Mouse (Mus musculus) hindlimb bud, embryonic 11.5 days (tissue): ENCODE data around the gene Cmss1.
"Not testable (repeated sequence)": the region's sequence is repeated elsewhere in the genome, so short reads cannot be mapped to it uniquely, and the experiment has no call there.

ENCODE experiments used
- DNase-seq: peaks from one replicate; pipeline ENCODE4 v3.0.0-alpha.2; 2012; ENCODE audit warnings: low read depth, low spot score; ENCODE audit errors: extremely low spot score

Gene Cmss1

GRCm38 (mm10) chr16:57393161-57393560 lies 213.5 kb downstream of the Cmss1 start:
- no peak for DNase-seq

GRCm38 (mm10) chr16:57392461-57392860 lies 214.2 kb downstream of the Cmss1 start:
- no peak for DNase-seq

GRCm38 (mm10) chr16:57391171-57391570 lies 215.5 kb downstream of the Cmss1 start:
- DNase-seq, result not testable (repeated sequence)

GRCm38 (mm10) chr16:57389566-57390251 lies 217.0 kb downstream of the Cmss1 start:
- no peak for DNase-seq

- DNase-seq, result no peak
Observed at GRCm38 (mm10) chr16:57384274-57384673, 222.4 kb downstream of the Cmss1 start.

- no peak for DNase-seq
Observed at GRCm38 (mm10) chr16:57383266-57383971, 223.2 kb downstream of the Cmss1 start.

- no peak for DNase-seq
Observed at GRCm38 (mm10) chr16:57378631-57379330, 227.9 kb downstream of the Cmss1 start.

GRCm38 (mm10) chr16:57375248-57375837 lies 231.3 kb downstream of the Cmss1 start:
- DNase-seq, result no peak

- DNase-seq, result no peak
Observed at GRCm38 (mm10) chr16:57372156-57372555, 234.5 kb downstream of the Cmss1 start.

- DNase-seq, result no peak
Observed at GRCm38 (mm10) chr16:57369846-57370496, 236.7 kb downstream of the Cmss1 start.

GRCm38 (mm10) chr16:57366941-57367694 lies 239.5 kb downstream of the Cmss1 start:
- DNase-seq, result no peak

GRCm38 (mm10) chr16:57366141-57366540 lies 240.5 kb downstream of the Cmss1 start:
- DNase-seq, result peak; percentile 69

GRCm38 (mm10) chr16:57364498-57364897 lies 242.2 kb downstream of the Cmss1 start:
- DNase-seq, result no peak

- DNase-seq, result no peak
Observed at GRCm38 (mm10) chr16:57362679-57363401, 243.8 kb downstream of the Cmss1 start.

GRCm38 (mm10) chr16:57360785-57361184 lies 245.9 kb downstream of the Cmss1 start:
- no peak for DNase-seq

- DNase-seq, result no peak
Observed at GRCm38 (mm10) chr16:57359251-57359650, 247.4 kb downstream of the Cmss1 start.

- no peak for DNase-seq
Observed at GRCm38 (mm10) chr16:57357011-57357410, 249.7 kb downstream of the Cmss1 start.

GRCm38 (mm10) chr16:57356454-57356853 lies 250.2 kb downstream of the Cmss1 start:
- DNase-seq, result no peak

- no peak for DNase-seq
Observed at GRCm38 (mm10) chr16:57353932-57354331, 252.7 kb downstream of the Cmss1 start.
